Mouse (Mus musculus): ENCODE measurements at regions not wholly inside any gene's neighbourhood (a gene's known extent, or its start where the extent isn't known, plus 50 kb on each side); places are given as distances from the start of the nearest gene placed in this dataset.

GRCm38 (mm10) chr12:26617969-26618368, 149.0 kb downstream of the Cmpk2 start:
- Histone ChIP-seq H3K4me1 (replicated peaks) (peaks cover 46% of the 10 kb centered on the region), H3K36me3 (no peaks in the 10 kb centered on the region), H3K9ac (replicated peaks) (no peak overlapping the region), H3K4me3 (replicated peaks) (no peak overlapping the region), H3K27ac (peak overlapping the region; percentile 81), H3K9me3 (no peaks in the 10 kb centered on the region), H3K27me3 (no peaks in the 10 kb centered on the region), H3K4me2 (no peak overlapping the region)
- ATAC-seq (ENCODE audit: insufficient number of reproducible peaks, insufficient read depth, low FRiP score, low TSS enrichment, low read depth), result no peak
- 29% methylated on average over 3 of the region's 3 CpGs for WGBS

- ATAC-seq (ENCODE audit: insufficient number of reproducible peaks, insufficient read depth, low FRiP score, low TSS enrichment, low read depth), result no peak
- Histone ChIP-seq H3K27ac (no peak overlapping the region), H3K4me2 (no peak overlapping the region), H3K36me3 (no peaks in the 10 kb centered on the region), H3K9me3 (no peaks in the 10 kb centered on the region), H3K4me1 (replicated peaks) (peaks cover 37% of the 10 kb centered on the region), H3K27me3 (no peaks in the 10 kb centered on the region), H3K9ac (replicated peaks) (no peak overlapping the region), H3K4me3 (replicated peaks) (no peak overlapping the region)
- WGBS, result 69% methylated on average over 11 of the region's 11 CpGs
Measured at GRCm38 (mm10) chr12:26613086-26613705, 144.2 kb downstream of the Cmpk2 start.

DNA sequence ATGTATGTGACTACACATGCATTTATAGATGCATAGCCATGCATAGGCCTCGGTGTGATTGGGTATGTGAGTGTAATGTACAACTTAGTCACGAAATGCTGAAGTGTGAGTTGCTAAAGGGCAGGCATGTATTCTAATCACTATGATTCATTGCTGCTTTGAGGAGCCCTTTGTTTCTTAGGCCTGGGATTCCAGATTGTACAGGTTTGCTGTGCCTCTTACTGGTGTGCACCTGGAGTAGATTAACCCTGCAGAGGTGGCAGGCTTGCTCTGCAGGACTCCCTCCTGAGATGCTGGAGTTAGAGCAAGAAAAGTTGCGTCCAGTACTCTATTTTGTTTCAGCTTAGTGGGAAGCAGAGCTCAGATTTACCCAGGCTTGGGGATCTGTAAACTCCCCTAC, 141.1 kb downstream of the Cmpk2 start:
- Histone ChIP-seq H3K4me2 (no peak overlapping the region), H3K27ac (peak overlapping the region; percentile 75), H3K4me1 (replicated peaks) (peaks cover 27% of the 10 kb centered on the region; the same call in 1 of the 2 replicates), H3K36me3 (no peaks in the 10 kb centered on the region), H3K9me3 (no peaks in the 10 kb centered on the region), H3K27me3 (no peaks in the 10 kb centered on the region), H3K4me3 (replicated peaks) (no peak overlapping the region), H3K9ac (replicated peaks) (no peak overlapping the region)
- no peak for ATAC-seq (ENCODE audit: insufficient number of reproducible peaks, insufficient read depth, low FRiP score, low TSS enrichment, low read depth)
- WGBS, result 22% methylated on average over 3 of the region's 3 CpGs

DNA sequence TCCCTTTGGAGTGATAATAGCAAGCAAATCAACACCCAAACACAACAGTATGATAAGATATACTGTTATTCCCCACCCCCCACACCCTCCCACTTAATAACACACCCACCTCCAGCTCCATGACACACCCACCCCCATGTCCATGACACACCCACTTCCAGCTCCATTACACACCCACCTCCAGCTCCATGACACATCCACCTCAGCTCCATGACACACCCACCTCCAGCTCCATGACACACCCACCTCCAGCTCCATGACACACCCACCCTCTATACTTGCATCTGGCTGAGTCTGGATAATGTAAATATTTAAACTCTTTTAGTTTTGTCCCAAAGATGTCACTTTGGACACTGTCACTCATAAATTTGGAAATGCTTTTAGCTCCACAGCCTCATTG, 129.5 kb downstream of the Cmpk2 start:
- H3K4me2 ChIP-seq, result no peak overlapping the region
- no peaks in the 10 kb centered on the region for H3K9me3 ChIP-seq
- no peak overlapping the region for H3K27ac ChIP-seq
- H3K27me3 ChIP-seq, result no peaks in the 10 kb centered on the region
- no peaks in the 10 kb centered on the region for H3K4me1 ChIP-seq (replicated peaks)
- no peak overlapping the region for H3K9ac ChIP-seq (replicated peaks)
- no peak overlapping the region for H3K4me3 ChIP-seq (replicated peaks)
- H3K36me3 ChIP-seq, result no peaks in the 10 kb centered on the region
- no peak for ATAC-seq (ENCODE audit: insufficient number of reproducible peaks, insufficient read depth, low FRiP score, low TSS enrichment, low read depth)

- H3K4me1 ChIP-seq (replicated peaks), result no peaks in the 10 kb centered on the region
- H3K4me2 ChIP-seq, result no peak overlapping the region
- H3K27me3 ChIP-seq, result no peaks in the 10 kb centered on the region
- no peak overlapping the region for H3K4me3 ChIP-seq (replicated peaks)
- H3K36me3 ChIP-seq, result no peaks in the 10 kb centered on the region
- no peak overlapping the region for H3K27ac ChIP-seq
- H3K9me3 ChIP-seq, result no peaks in the 10 kb centered on the region
- H3K9ac ChIP-seq (replicated peaks), result no peak overlapping the region
- no peak for ATAC-seq (ENCODE audit: insufficient number of reproducible peaks, insufficient read depth, low FRiP score, low TSS enrichment, low read depth)
Measured at GRCm38 (mm10) chr12:26592125-26592524, 123.1 kb downstream of the Cmpk2 start.

- Histone ChIP-seq H3K4me2 (no peak overlapping the region), H3K4me1 (replicated peaks) (no peaks in the 10 kb centered on the region), H3K4me3 (replicated peaks) (no peak overlapping the region), H3K27me3 (no peaks in the 10 kb centered on the region), H3K9me3 (no peaks in the 10 kb centered on the region), H3K36me3 (no peaks in the 10 kb centered on the region), H3K27ac (no peak overlapping the region), H3K9ac (replicated peaks) (no peak overlapping the region)
- ATAC-seq (ENCODE audit: insufficient number of reproducible peaks, insufficient read depth, low FRiP score, low TSS enrichment, low read depth), result no peak
Measured at GRCm38 (mm10) chr12:26589091-26589490, 120.1 kb downstream of the Cmpk2 start.

GRCm38 (mm10) chr12:26577438-26577837, 108.4 kb downstream of the Cmpk2 start:
- Histone ChIP-seq H3K9me3 (peaks cover 4% of the 10 kb centered on the region), H3K4me2 (no peak overlapping the region), H3K4me3 (replicated peaks) (no peak overlapping the region), H3K36me3 (no peaks in the 10 kb centered on the region), H3K27me3 (no peaks in the 10 kb centered on the region), H3K4me1 (replicated peaks) (peaks cover 4% of the 10 kb centered on the region; the same call in 1 of the 2 replicates), H3K9ac (replicated peaks) (no peak overlapping the region), H3K27ac (no peak overlapping the region)
- 88% methylated on average over 6 of the region's 6 CpGs for WGBS
- no peak for ATAC-seq (ENCODE audit: insufficient number of reproducible peaks, insufficient read depth, low FRiP score, low TSS enrichment, low read depth)

- Histone ChIP-seq H3K9me3 (no peaks in the 10 kb centered on the region), H3K36me3 (no peaks in the 10 kb centered on the region), H3K27ac (no peak overlapping the region), H3K4me1 (replicated peaks) (peaks cover 7% of the 10 kb centered on the region), H3K27me3 (no peaks in the 10 kb centered on the region), H3K9ac (replicated peaks) (no peak overlapping the region), H3K4me2 (no peak overlapping the region), H3K4me3 (replicated peaks) (no peak overlapping the region)
- WGBS, result 80% methylated on average over 7 of the region's 7 CpGs
- ATAC-seq (ENCODE audit: insufficient number of reproducible peaks, insufficient read depth, low FRiP score, low TSS enrichment, low read depth), result no peak
Measured at GRCm38 (mm10) chr12:26571602-26572001, 102.6 kb downstream of the Cmpk2 start.

DNA sequence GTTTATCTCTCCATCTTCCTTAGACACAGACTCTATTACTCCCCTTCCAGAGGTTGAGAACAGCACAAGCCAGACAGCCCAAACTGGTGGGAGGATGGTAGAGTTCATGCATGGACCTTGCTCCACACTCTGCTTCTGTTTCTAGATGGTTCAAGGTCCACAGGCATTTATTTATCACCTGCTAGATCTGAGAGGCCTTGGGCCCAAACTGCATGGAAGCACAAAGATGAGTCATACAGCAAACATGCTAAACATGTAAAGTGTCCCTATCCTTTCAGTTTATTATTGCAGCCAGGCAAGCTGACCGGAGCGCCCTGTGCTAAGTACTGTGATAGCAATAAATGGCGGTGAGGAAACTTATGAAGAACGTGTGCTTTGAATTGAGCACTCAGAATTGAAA, 98.4 kb downstream of the Cmpk2 start:
- 83% methylated on average over 4 of the region's 4 CpGs for WGBS

DNA sequence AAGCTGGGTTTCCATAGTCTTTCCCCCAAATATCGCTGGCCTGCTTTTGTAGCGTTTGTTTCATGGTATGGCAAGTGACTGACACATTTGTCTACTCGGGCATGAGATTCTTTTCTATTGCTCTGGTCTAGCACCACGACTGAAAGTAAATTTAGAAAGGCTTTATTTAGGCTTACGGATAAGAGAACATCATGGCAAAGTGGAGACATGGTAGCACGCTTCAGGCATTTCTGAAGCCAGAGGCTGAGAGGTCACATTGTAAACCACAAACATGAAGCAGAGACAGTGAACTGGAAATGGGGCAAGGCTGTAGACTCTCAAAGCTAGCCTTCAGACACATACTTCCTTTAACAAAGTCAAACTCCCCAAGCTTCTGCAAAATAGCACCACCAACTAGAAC, 93.9 kb downstream of the Cmpk2 start:
- Histone ChIP-seq H3K27me3 (no peaks in the 10 kb centered on the region), H3K4me3 (replicated peaks) (no peak overlapping the region), H3K27ac (no peak overlapping the region), H3K4me2 (no peak overlapping the region), H3K9me3 (no peaks in the 10 kb centered on the region), H3K9ac (replicated peaks) (no peak overlapping the region), H3K4me1 (replicated peaks) (no peaks in the 10 kb centered on the region), H3K36me3 (no peaks in the 10 kb centered on the region)
- WGBS, result 88% methylated on average over 6 of the region's 6 CpGs
- ATAC-seq (ENCODE audit: insufficient number of reproducible peaks, insufficient read depth, low FRiP score, low TSS enrichment, low read depth), result no peak

More for the DNA sequence above, 98.4 kb downstream of the Cmpk2 start:
- no peak overlapping the region for H3K9ac ChIP-seq (replicated peaks)
- H3K9me3 ChIP-seq, result no peaks in the 10 kb centered on the region
- no peak overlapping the region for H3K4me3 ChIP-seq (replicated peaks)
- peaks cover 3% of the 10 kb centered on the region; the same call in 1 of the 2 replicates for H3K4me1 ChIP-seq (replicated peaks)
- H3K27ac ChIP-seq, result no peak overlapping the region
- H3K4me2 ChIP-seq, result no peak overlapping the region
- no peak for ATAC-seq (ENCODE audit: insufficient number of reproducible peaks, insufficient read depth, low FRiP score, low TSS enrichment, low read depth)
- H3K27me3 ChIP-seq, result no peaks in the 10 kb centered on the region
- no peaks in the 10 kb centered on the region for H3K36me3 ChIP-seq

DNA sequence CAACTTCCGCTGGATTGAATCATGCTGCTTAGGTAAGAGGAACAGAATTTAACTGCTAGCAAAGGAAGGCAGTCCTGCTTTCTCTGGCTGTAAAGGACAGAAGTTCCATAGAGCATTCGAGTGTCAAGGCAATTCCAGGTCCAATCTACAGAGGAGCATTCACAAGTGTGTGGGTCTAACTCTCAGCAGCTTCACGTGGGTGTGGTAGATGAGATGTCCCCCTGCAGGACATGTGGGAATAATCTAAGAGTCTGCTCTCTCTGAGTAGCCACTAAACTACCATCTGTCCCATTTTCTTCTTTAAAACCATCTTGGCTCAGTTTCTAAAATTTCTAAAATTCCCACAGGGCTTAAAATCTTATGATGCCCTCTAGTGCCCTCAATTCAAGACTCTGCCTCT, 90.6 kb downstream of the Cmpk2 start:
- Histone ChIP-seq H3K9me3 (no peaks in the 10 kb centered on the region), H3K27ac (no peak overlapping the region), H3K36me3 (no peaks in the 10 kb centered on the region), H3K4me1 (replicated peaks) (peaks cover 13% of the 10 kb centered on the region), H3K9ac (replicated peaks) (no peak overlapping the region), H3K27me3 (no peaks in the 10 kb centered on the region), H3K4me2 (no peak overlapping the region), H3K4me3 (replicated peaks) (no peak overlapping the region)
- no peak for ATAC-seq (ENCODE audit: insufficient number of reproducible peaks, insufficient read depth, low FRiP score, low TSS enrichment, low read depth)
- WGBS, result 65% methylated on average over 3 of the region's 3 CpGs

DNA sequence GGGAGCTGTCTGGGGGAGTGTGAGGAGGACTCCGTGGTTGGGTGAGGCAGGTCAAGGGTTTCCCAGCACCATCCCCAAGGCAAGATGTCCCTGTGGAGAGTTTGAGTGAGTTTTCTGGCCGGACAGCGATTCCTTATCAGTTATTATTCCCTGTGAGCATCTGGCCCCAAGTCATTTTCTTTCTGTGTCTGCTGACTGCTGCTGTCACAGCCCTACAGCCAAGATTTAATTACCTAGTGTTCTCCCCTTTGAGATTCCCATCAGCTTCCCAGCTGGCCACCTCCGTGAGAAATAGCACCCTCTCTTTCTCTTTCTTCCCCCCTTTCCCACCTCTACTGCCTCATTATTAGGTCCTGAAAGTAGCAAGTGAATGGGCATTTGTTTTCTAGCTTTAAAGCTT, 88.4 kb downstream of the Cmpk2 start:
- Histone ChIP-seq H3K9ac (replicated peaks) (no peak overlapping the region), H3K27me3 (no peaks in the 10 kb centered on the region), H3K4me2 (no peak overlapping the region), H3K27ac (peak overlapping the region; percentile 31; the same call in 1 of the 2 replicates), H3K36me3 (no peaks in the 10 kb centered on the region), H3K4me1 (replicated peaks) (peaks cover 13% of the 10 kb centered on the region), H3K9me3 (no peaks in the 10 kb centered on the region), H3K4me3 (replicated peaks) (no peak overlapping the region)
- no peak for ATAC-seq (ENCODE audit: insufficient number of reproducible peaks, insufficient read depth, low FRiP score, low TSS enrichment, low read depth)
- 10% methylated on average over 4 of the region's 4 CpGs for WGBS

All from limb, embryonic 12.5 days (tissue).